Mouse (Mus musculus): ENCODE data around the gene Cchcr1.

Gene Cchcr1

GRCm38 (mm10) chr17:35554761-35555397 is 38.0 kb downstream of the Cchcr1 start:
- DNase-seq (ENCODE audit: low spot score in 2 of 2), result no peak

GRCm38 (mm10) chr17:35556186-35556765 is 39.4 kb downstream of the Cchcr1 start:
- DNase-seq (ENCODE audit: low spot score in 2 of 2), result no peak

- DNase-seq (ENCODE audit: low spot score in 2 of 2), result peak; percentile 26 to 55
Measured at GRCm38 (mm10) chr17:35556812-35557211, 39.9 kb downstream of the Cchcr1 start.

GRCm38 (mm10) chr17:35557351-35557750 is 40.5 kb downstream of the Cchcr1 start:
- DNase-seq (ENCODE audit: low spot score in 2 of 2), result peak in 1 of 2 experiments; percentile 26

GRCm38 (mm10) chr17:35558216-35558615 is 41.3 kb downstream of the Cchcr1 start:
- no peak for DNase-seq (ENCODE audit: low spot score in 2 of 2)

GRCm38 (mm10) chr17:35567150-35567549 is 50.2 kb downstream of the Cchcr1 start, which contains the start of gene 2300002M23Rik:
TSS of gene 2300002M23Rik (plus strand) at chr17:35567450.
- DNase-seq (ENCODE audit: low spot score in 2 of 2), result no peak

- DNase-seq (ENCODE audit: low spot score in 2 of 2), result no peak
Measured at GRCm38 (mm10) chr17:35567767-35568166, 50.9 kb downstream of the Cchcr1 start.

GRCm38 (mm10) chr17:35569091-35569944 is 52.4 kb downstream of the Cchcr1 start:
- DNase-seq (ENCODE audit: low spot score in 2 of 2), result no peak

- no peak for DNase-seq (ENCODE audit: low spot score in 2 of 2)
Measured at GRCm38 (mm10) chr17:35570836-35571235, 53.9 kb downstream of the Cchcr1 start.

GRCm38 (mm10) chr17:35571477-35571876 is 54.6 kb downstream of the Cchcr1 start:
- DNase-seq (ENCODE audit: low spot score in 2 of 2), result no peak

GRCm38 (mm10) chr17:35578211-35578610 is 61.3 kb downstream of the Cchcr1 start:
- DNase-seq (ENCODE audit: low spot score in 2 of 2), result peak; percentile 74
